Mouse (Mus musculus): ENCODE results near the gene Bcl9. TPM values are rescaled to one million over a fixed set of nuclear protein-coding genes. Genes with fewer than 3 reads are reported as not detected.

Gene Bcl9
- polyA plus RNA-seq, 1 experiment from 2014 or later, result 49.7 TPM

- TF ChIP-seq CTCF (IDR thresholded peaks at IDR 0.05; ENCODE audit: low read depth), result no peak
- H3K4me3 ChIP-seq (ENCODE audit: low read depth, low read length), result no peak overlapping the region
- no peaks in the 10 kb centered on the region for H3K4me1 ChIP-seq (ENCODE audit: insufficient read depth)
- H3K9me3 ChIP-seq (ENCODE audit: low read depth, low read length), result no peaks in the 10 kb centered on the region
- DNase-seq (no peak), ATAC-seq (ENCODE audit: insufficient read depth) (no peak)
- H3K36me3 ChIP-seq (ENCODE audit: insufficient read depth), result peaks cover 6% of the 10 kb centered on the region; the same call in 1 of the 2 replicates
- WGBS, result 66% methylated on average over 4 of the region's 4 CpGs
- H3K4me2 ChIP-seq, result no peak overlapping the region
- H3K9ac ChIP-seq, result no peak overlapping the region
- H3K27ac ChIP-seq (ENCODE audit: low read depth), result no peak overlapping the region; the same call in 1 of the 2 replicates
- H3K27me3 ChIP-seq (ENCODE audit: insufficient read depth, low read length), result no peaks in the 10 kb centered on the region
Observed at GRCm38 (mm10) chr3:97161773-97162172, 135.9 kb downstream of the Bcl9 start.

- peak overlapping the region; percentile 20; the same call in 1 of the 2 replicates for H3K4me2 ChIP-seq
- H3K9ac ChIP-seq, result no peak overlapping the region
Observed at GRCm38 (mm10) chr3:97160908-97161307, 136.8 kb downstream of the Bcl9 start.

GRCm38 (mm10) chr3:97159986-97160385 is 137.7 kb downstream of the Bcl9 start:
- H3K9me3 ChIP-seq (ENCODE audit: low read depth, low read length), result no peaks in the 10 kb centered on the region
- H3K27me3 ChIP-seq (ENCODE audit: insufficient read depth, low read length), result no peaks in the 10 kb centered on the region
- H3K4me2 ChIP-seq, result peak overlapping the region; percentile 88
- no peak overlapping the region for H3K27ac ChIP-seq (ENCODE audit: low read depth)
- H3K36me3 ChIP-seq (ENCODE audit: insufficient read depth), result no peaks in the 10 kb centered on the region
- H3K9ac ChIP-seq, result no peak overlapping the region
- ATAC-seq (ENCODE audit: insufficient read depth) (no peak), DNase-seq (no peak)
- no peak for TF ChIP-seq CTCF (IDR thresholded peaks at IDR 0.05; ENCODE audit: low read depth)
- H3K4me3 ChIP-seq (ENCODE audit: low read depth, low read length), result peak overlapping the region; percentile 78
- WGBS, result 63% methylated on average over 2 of the region's 2 CpGs
- no peaks in the 10 kb centered on the region for H3K4me1 ChIP-seq (ENCODE audit: insufficient read depth)

More at GRCm38 (mm10) chr3:97160908-97161307, 136.8 kb downstream of the Bcl9 start:
- 58% methylated on average over 10 of the region's 10 CpGs for WGBS
- H3K9me3 ChIP-seq (ENCODE audit: low read depth, low read length), result no peaks in the 10 kb centered on the region
- H3K4me1 ChIP-seq (ENCODE audit: insufficient read depth), result no peaks in the 10 kb centered on the region
- no peaks in the 10 kb centered on the region for H3K27me3 ChIP-seq (ENCODE audit: insufficient read depth, low read length)
- TF ChIP-seq CTCF (IDR thresholded peaks at IDR 0.05; ENCODE audit: low read depth), result no peak
- ATAC-seq (ENCODE audit: insufficient read depth) (no peak), DNase-seq (peak; percentile 41)
- H3K4me3 ChIP-seq (ENCODE audit: low read depth, low read length), result no peak overlapping the region
- H3K36me3 ChIP-seq (ENCODE audit: insufficient read depth), result no peaks in the 10 kb centered on the region
- no peak overlapping the region for H3K27ac ChIP-seq (ENCODE audit: low read depth)

GRCm38 (mm10) chr3:97159509-97159850 is 138.2 kb downstream of the Bcl9 start:
- peak overlapping the region; percentile 66 for H3K9ac ChIP-seq
- TF ChIP-seq CTCF (IDR thresholded peaks at IDR 0.05; ENCODE audit: low read depth), result no peak
- H3K27me3 ChIP-seq (ENCODE audit: insufficient read depth, low read length), result no peaks in the 10 kb centered on the region
- WGBS, result 12% methylated on average over 6 of the region's 6 CpGs
- DNase-seq (no peak), ATAC-seq (ENCODE audit: insufficient read depth) (no peak)
- H3K9me3 ChIP-seq (ENCODE audit: low read depth, low read length), result no peaks in the 10 kb centered on the region
- no peaks in the 10 kb centered on the region for H3K4me1 ChIP-seq (ENCODE audit: insufficient read depth)
- peak overlapping the region; percentile 78 for H3K4me3 ChIP-seq (ENCODE audit: low read depth, low read length)
- no peaks in the 10 kb centered on the region for H3K36me3 ChIP-seq (ENCODE audit: insufficient read depth)
- peak overlapping the region; percentile 88 for H3K4me2 ChIP-seq
- peak overlapping the region; percentile 74; the same call in 1 of the 2 replicates for H3K27ac ChIP-seq (ENCODE audit: low read depth)

GRCm38 (mm10) chr3:97158611-97159508 is 138.9 kb downstream of the Bcl9 start, which contains the start of gene Acp6:
TSS of gene Acp6 (plus strand) at chr3:97158777.
- Histone ChIP-seq H3K9ac (peak within 1 kb of the TSS; percentile 66), H3K36me3 (ENCODE audit: insufficient read depth) (no peaks in the 10 kb centered on the region), H3K9me3 (ENCODE audit: low read depth, low read length) (no peaks in the 10 kb centered on the region), H3K27ac (ENCODE audit: low read depth) (peak within 1 kb of the TSS; percentile 74), H3K4me2 (peak within 1 kb of the TSS; percentile 88), H3K27me3 (ENCODE audit: insufficient read depth, low read length) (no peaks in the 10 kb centered on the region), H3K4me3 (ENCODE audit: low read depth, low read length) (peak within 1 kb of the TSS; percentile 78), H3K4me1 (ENCODE audit: insufficient read depth) (no peaks in the 10 kb centered on the region)
- ATAC-seq (ENCODE audit: insufficient read depth) (peak; percentile 96), DNase-seq (peak; percentile 98)
- TF ChIP-seq CTCF (IDR thresholded peaks at IDR 0.05; ENCODE audit: low read depth), result no peak
- under 1% methylated on average over 53 of the region's 54 CpGs for WGBS

- peak overlapping the region; percentile 78 for H3K4me3 ChIP-seq (ENCODE audit: low read depth, low read length)
- no peak for TF ChIP-seq CTCF (IDR thresholded peaks at IDR 0.05; ENCODE audit: low read depth)
- peak overlapping the region; percentile 66 for H3K9ac ChIP-seq
- H3K4me2 ChIP-seq, result peak overlapping the region; percentile 88
- H3K4me1 ChIP-seq (ENCODE audit: insufficient read depth), result no peaks in the 10 kb centered on the region
- no peaks in the 10 kb centered on the region for H3K36me3 ChIP-seq (ENCODE audit: insufficient read depth)
- ATAC-seq (ENCODE audit: insufficient read depth) (peak; percentile 74), DNase-seq (peak; percentile 94)
- H3K27ac ChIP-seq (ENCODE audit: low read depth), result peak overlapping the region; percentile 74; the same call in 1 of the 2 replicates
- no peaks in the 10 kb centered on the region for H3K9me3 ChIP-seq (ENCODE audit: low read depth, low read length)
- under 1% methylated on average over 17 of the region's 17 CpGs for WGBS
- no peaks in the 10 kb centered on the region for H3K27me3 ChIP-seq (ENCODE audit: insufficient read depth, low read length)
Observed at GRCm38 (mm10) chr3:97157958-97158599, 139.6 kb downstream of the Bcl9 start.

GRCm38 (mm10) chr3:97157308-97157707 is 140.4 kb downstream of the Bcl9 start:
- no peak for ATAC-seq (ENCODE audit: insufficient read depth)
- peak overlapping the region; percentile 78; the same call in 1 of the 2 replicates for H3K4me3 ChIP-seq (ENCODE audit: low read depth, low read length)
- 65% methylated on average over 1 of the region's 1 CpGs for WGBS

More at GRCm38 (mm10) chr3:97157308-97157707, 140.4 kb downstream of the Bcl9 start:
- no peaks in the 10 kb centered on the region for H3K27me3 ChIP-seq (ENCODE audit: insufficient read depth, low read length)
- no peak overlapping the region for H3K27ac ChIP-seq (ENCODE audit: low read depth)
- no peaks in the 10 kb centered on the region for H3K36me3 ChIP-seq (ENCODE audit: insufficient read depth)
- H3K4me1 ChIP-seq (ENCODE audit: insufficient read depth), result no peaks in the 10 kb centered on the region
- peak overlapping the region; percentile 88 for H3K4me2 ChIP-seq
- H3K9me3 ChIP-seq (ENCODE audit: low read depth, low read length), result no peaks in the 10 kb centered on the region
- no peak for TF ChIP-seq CTCF (IDR thresholded peaks at IDR 0.05; ENCODE audit: low read depth)
- no peak for DNase-seq
- H3K9ac ChIP-seq, result no peak overlapping the region
